Mouse (Mus musculus) layer of hippocampus, adult 2 months (tissue): Measurements from ENCODE around the gene Dlg2. TPM values are rescaled to one million over a fixed set of nuclear protein-coding genes. Genes with fewer than 3 reads are reported as not detected.

ENCODE experiments used
- DNase-seq, 2 experiments: peaks; one replicate each; pipeline ENCODE4 v3.0.0; 2022; ENCODE audit warnings: low spot score in 2 of 2
- H3K27ac ChIP-seq: fragments of 200-600 bp; 2 replicates; pipeline ENCODE4 v1.8.1; 2022
- H3K4me3 ChIP-seq: fragments of 200-600 bp; 2 replicates; pipeline ENCODE4 v1.8.1; 2022; ENCODE audit warnings: mild to moderate bottlenecking
- CTCF ChIP-seq: fragments of 200-600 bp; conservative IDR thresholded peaks from 2 replicates; pipeline ENCODE4 v1.8.1; 2022; ENCODE audit warnings: antibody characterized with exemption, mild to moderate bottlenecking, moderate library complexity
- total RNA-seq, 2 experiments: library from RNA; stranded (reverse); gene quantifications; 2 replicates each; pipeline ENCODE4 v1.2.3; 2021

Dlg2 gene
- total RNA-seq, 2 experiments from 2014 or later = 248 to 256 TPM

DNA sequence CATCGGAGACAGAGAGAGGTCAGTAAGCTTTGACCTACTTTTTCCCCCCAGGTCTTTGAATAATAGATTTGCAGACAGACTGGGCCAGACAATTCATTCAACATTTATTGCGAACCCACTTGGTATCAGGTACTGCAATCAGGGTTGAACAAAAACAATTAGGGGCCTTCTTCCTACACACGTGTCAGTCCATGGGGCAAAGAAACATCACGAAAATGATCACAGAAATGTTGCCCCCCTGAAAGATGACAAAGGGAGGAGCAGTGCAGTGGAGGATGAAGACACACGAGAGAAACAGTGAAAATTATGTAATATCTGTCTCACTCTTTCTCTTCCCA, 966.9 kb downstream of the Dlg2 start:
- no peak for DNase-seq
- H3K4me3 ChIP-seq = no peak overlapping the region
- peak overlapping the region; percentile 90 for H3K27ac ChIP-seq
- no peak for TF ChIP-seq CTCF

DNA sequence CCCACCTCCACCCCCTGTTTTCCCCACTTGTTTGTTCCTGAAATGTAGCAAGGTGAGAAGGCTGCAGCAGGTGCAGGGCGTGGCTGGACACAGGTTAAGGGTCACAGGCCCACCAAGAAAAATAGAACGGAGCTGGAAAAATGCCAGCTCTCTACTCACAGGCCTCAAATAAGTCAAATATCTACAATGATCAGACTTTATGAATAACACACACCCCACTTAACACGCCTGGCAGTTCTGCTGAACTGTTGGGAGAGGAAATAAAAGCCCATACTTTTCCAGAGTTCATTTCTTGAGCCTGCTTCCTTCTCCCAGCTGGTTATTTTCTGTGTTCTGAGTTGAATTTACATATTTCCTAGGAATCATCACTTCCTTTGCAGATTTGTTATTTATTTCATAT, 967.4 kb downstream of the Dlg2 start:
- H3K27ac ChIP-seq = peak overlapping the region; percentile 90
- DNase-seq = no peak
- TF ChIP-seq CTCF = no peak
- no peak overlapping the region for H3K4me3 ChIP-seq

DNA sequence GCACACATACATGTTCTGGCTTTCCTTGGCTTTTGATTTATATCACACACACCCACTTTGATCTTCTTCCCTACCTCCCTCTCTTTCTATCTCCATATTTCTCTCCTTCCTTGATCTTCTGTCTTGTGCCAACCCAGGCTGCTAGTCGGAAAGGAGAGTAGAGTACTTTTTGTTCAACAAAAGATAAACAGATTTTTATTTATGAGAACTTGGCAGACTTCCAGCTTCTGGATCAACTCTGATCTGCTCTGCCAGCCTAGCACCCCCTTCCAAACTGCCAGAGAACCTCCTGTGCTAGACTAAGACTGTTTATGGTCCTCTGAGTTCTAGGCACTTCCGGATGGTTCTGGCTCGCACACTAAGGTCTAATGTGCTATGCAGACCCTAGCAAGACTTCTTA, 968.3 kb downstream of the Dlg2 start:
- no peak overlapping the region; the same call in 1 of the 2 replicates for H3K4me3 ChIP-seq
- peak overlapping the region; percentile 90 for H3K27ac ChIP-seq
- peak; percentile 60 to 75 for DNase-seq
- no peak for TF ChIP-seq CTCF

DNA sequence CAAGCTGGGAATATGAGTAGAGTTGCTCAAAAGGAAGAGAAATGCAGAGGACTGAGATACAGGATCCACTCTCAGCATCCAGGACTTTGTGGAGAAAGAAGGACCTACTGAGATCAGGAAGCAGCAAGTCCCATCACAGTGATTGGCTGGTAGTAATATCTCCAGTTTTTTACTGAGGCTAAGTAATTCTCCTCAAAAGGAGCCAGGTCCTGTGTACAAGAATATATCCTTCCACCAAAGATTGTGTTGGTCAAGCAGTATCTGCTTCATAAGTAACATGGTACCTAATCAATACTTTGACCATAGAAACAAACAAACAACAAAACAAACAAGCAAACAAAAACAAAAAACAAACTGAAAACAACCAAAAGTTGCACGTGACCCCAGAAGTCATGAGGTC, 980.3 kb downstream of the Dlg2 start:
- no peak for TF ChIP-seq CTCF
- DNase-seq = no peak

DNA sequence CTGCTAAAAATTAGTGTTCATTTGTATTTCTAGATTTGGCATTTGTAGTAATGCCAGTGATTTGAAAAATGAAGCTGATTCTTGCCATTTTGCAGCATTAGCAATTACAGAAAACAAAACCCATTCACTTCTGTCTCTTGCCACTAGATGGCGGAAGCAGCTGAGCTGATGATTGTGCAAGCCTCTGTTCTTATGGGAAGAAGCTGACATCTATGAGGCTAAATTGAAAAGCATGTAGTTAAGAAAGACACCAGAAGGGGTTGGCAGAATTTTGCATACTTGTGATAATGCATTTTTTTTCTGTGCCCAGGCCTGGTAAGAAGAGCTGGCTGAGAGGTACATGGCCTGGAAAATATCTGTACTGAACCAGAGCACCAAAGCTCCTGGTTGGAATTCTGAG, 980.7 kb downstream of the Dlg2 start:
- peak; percentile 81 to 85 for DNase-seq
- Histone ChIP-seq H3K27ac (peak overlapping the region; percentile 36), H3K4me3 (no peak overlapping the region)
- TF ChIP-seq CTCF = peak; percentile 95

More for the DNA sequence above, 980.3 kb downstream of the Dlg2 start:
- H3K27ac ChIP-seq = peak overlapping the region; percentile 36
- H3K4me3 ChIP-seq = no peak overlapping the region

DNA sequence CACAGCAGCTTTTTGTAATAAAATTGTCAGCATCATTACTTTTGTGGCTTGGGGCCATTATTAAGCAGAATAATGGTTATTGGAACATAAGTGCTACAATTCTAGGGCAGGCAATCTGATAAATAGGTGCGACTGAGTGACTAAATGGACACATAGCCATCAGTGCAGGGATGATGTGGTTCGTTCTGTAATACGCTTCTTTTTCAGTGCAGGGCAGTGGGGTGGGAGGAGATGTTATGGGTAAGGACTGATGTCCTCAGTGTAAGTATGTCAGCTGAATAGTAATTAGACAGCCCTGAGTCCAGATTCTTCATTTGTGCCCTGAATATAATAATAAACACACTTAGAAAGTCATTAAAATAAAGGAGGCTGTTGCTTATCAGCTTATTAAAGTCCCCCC, 984.9 kb downstream of the Dlg2 start:
- no peak overlapping the region for H3K27ac ChIP-seq
- TF ChIP-seq CTCF = no peak
- H3K4me3 ChIP-seq = no peak overlapping the region
- no peak for DNase-seq

DNA sequence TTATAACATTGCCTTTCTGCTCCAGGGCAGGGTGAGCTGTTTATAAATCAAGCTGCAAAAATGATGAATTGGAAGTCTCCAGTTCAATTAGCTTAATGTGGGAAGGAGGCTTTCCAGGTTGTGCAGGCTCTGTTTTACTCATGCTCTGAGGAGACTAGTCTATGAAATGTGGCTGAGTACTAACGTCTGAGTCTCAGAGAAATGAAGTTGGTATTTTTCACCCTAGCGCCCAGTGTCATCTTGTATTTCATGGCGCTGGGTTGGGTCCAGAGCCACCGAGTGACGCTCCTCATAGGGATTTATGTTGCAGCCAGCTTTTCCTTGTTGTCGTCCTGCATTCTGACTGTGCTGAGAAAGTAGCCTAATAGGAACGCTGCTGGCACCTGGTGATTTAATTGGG, 986.8 kb downstream of the Dlg2 start:
- no peak for TF ChIP-seq CTCF
- DNase-seq = no peak
- peak overlapping the region; percentile 44 for H3K27ac ChIP-seq
- no peak overlapping the region for H3K4me3 ChIP-seq

DNA sequence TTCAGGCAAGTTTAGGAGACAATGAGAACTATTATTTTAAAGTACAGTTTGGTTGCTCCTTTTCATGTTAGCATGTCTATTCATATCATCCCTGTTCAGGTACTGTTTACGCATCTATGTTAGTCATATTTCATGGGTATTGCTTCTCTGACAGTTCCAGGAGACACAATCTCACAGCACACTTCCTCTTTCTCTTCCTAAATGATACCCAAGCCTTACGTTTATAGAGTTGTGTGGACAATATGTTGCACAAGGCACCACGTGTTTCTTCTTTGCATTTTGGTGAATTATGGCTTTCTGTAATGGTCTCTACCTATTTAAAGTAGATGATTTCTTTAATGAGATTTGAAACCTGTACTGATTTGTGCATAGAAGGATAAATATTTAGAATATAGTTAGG, 990.6 kb downstream of the Dlg2 start:
- no peak overlapping the region for H3K27ac ChIP-seq
- no peak for TF ChIP-seq CTCF
- DNase-seq = no peak
- H3K4me3 ChIP-seq = no peak overlapping the region

DNA sequence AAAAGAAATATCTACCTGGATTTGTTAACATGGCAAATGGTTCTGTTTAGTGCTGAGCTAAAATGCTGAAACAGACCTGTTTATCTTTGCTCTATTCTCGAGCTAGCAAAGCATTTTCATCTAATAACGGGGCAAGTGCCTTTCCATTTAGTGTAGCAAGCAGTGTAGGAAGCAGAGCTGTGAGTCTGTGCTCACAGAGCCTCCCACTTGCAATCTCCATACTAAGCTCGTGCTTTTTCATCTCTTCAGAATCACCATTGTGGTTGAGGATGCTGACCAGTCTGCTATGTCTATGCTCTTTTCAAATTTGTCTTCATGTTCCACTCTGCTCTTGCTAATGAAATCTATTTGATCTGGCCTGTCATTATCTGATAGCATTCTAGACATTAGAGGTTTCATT, 1002.7 kb downstream of the Dlg2 start:
- no peak overlapping the region for H3K4me3 ChIP-seq
- no peak for DNase-seq
- no peak for TF ChIP-seq CTCF
- H3K27ac ChIP-seq = peak overlapping the region; percentile 84

DNA sequence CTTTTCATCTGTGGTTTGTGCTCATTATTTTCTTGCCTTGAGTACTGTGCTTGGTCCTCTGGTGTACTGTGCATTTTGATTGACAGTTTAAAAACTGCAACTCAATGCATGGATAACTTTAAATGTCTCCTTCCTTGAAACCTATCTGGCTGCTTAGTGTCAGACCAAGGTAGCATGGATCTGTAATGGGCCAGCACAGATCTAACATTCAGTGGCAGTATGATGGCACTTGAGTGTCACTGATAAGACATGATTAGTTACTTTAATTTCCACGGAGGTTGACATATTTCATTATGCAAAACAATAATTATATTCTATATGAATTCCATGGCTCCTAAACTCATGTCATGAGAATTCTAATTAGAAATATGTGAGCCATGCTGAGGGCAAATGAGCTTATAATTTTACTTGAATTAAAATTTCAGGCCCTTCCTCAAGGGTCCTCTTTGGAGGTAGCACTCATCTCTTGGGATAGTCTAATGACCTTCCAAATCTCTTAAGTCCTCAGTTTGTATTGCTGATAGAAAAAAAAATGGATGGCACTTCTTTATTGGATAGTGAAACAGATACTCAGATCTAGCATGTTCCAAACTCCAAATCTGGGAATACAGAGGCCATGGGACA, 1005.2 kb downstream of the Dlg2 start:
- no peak for TF ChIP-seq CTCF
- Histone ChIP-seq H3K27ac (no peak overlapping the region), H3K4me3 (no peak overlapping the region)
- no peak for DNase-seq

DNA sequence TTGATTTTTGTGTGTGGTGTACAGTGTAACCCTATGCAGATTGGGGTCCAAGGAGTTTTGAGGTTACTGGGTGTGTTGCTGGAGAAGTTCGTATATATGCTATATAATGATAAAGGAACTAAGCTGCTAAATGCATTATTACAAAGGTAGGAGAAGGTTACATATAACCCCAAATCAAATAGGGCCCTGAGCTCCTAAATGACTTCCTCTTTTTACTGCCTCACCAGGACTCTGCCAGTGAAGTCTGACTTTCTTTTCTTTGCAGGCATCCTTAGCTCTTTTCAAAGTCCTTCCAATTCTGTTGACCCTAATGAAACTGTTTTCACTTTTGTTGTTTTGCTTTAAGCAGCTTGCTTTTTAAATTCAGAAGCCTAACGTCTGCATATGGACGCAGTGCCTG, 1016.8 kb downstream of the Dlg2 start:
- TF ChIP-seq CTCF = no peak
- H3K27ac ChIP-seq = no peak overlapping the region
- no peak overlapping the region for H3K4me3 ChIP-seq
- no peak for DNase-seq

DNA sequence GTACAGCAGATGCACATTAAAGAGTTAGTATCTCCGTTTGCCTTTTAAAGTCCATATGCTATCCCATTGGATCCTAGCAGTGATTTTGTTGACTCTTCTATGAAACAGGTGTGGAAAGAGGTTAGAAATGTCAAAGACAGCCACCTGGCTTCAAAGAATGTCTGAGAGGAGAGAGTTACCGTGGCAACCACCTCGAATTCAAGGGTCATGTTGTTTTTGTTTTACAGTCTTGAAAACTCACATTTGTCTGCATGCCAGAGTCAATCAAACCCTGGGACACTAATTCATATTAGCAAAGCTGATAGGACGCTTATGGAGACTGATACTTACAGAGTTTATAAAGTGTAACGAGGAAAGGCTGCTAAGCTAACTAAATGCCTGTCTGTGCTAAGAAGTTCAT, 1019.1 kb downstream of the Dlg2 start:
- Histone ChIP-seq H3K27ac (no peak overlapping the region), H3K4me3 (no peak overlapping the region)
- DNase-seq = no peak
- TF ChIP-seq CTCF = no peak

DNA sequence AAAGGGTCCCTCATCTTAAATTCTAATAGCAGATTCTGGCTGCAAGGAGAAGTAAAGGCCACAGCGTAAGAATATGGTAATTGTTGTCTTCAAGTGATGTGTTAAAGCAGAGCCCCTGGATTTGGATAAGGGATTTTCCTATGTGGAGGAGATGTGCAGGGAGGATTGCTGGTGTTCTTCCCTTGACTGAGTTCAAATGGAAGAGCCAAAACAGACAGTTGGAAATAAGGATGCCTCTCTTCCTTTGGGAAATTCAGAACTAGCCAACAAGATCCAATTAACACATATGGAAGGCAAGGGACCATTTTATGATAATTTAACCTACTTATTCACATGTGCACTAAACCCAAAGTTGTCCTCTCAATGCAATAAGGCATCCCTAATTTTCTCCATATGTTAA, 1034.6 kb downstream of the Dlg2 start:
- Histone ChIP-seq H3K27ac (no peak overlapping the region), H3K4me3 (no peak overlapping the region)
- TF ChIP-seq CTCF = no peak
- no peak for DNase-seq

DNA sequence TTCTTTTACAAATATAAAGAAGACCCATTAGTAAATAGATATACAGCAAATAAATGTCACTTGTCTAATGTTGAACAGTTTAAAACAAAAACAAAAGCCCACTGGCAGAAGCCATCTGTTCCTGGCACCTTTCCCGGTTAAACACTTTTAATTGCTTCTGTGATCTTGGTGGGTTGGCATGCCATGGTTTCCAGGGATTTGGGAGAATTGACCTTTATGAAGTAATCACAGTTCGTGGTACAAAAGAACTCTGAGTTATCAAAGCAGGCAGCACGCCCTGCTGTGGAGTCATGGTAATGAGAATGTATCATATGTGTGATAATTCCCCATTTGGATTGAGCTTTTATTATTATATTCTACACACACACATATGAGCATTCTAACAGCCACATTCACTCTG, 1038.0 kb downstream of the Dlg2 start:
- peak; percentile 21; the same call in 1 of the 2 replicates for TF ChIP-seq CTCF
- H3K27ac ChIP-seq = peak overlapping the region; percentile 79
- no peak overlapping the region for H3K4me3 ChIP-seq
- peak; percentile 52 to 67 for DNase-seq

DNA sequence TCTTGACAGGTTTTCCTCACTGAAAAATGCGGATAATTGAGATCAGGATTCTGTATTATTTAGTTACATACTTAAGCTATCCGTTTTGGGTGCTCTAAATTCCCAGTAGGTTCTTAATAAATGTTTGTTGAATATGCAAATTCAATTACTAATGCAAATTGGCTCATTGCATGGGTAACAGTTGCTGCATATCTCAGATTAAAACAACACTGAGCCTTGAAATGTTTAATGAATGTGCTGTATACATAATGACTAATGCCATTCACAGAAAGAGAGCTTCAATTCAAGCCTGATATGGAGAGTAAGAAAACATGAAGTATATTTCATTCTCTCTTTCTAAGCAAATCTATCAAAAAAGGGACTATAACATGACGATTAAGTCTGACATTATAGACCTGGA, 1039.8 kb downstream of the Dlg2 start:
- peak overlapping the region; percentile 79; the same call in 1 of the 2 replicates for H3K27ac ChIP-seq
- DNase-seq = no peak
- H3K4me3 ChIP-seq = no peak overlapping the region
- no peak for TF ChIP-seq CTCF
